Mouse (Mus musculus) testis, adult 2 months (tissue): ENCODE measurements at regions not wholly inside any gene's neighbourhood (a gene's known extent, or its start where the extent isn't known, plus 50 kb on each side); places are given as distances from the start of the nearest gene placed in this dataset.

Source experiments
- H3K27ac ChIP-seq: fragments of 200-500 bp; 2 replicates; pipeline ENCODE4 v1.5.1; 2012; ENCODE audit warnings: low read depth, low read length; ENCODE audit not compliant: control insufficient read depth, insufficient read depth
- H3K27me3 ChIP-seq: fragments of 200-500 bp; 2 replicates; pipeline ENCODE4 v1.6.1; 2012; ENCODE audit warnings: mild to moderate bottlenecking, low read length, moderate library complexity; ENCODE audit not compliant: control insufficient read depth, insufficient read depth
- H3K36me3 ChIP-seq: fragments of 200-500 bp; 2 replicates; pipeline ENCODE4 v1.6.1; 2012; ENCODE audit warnings: mild to moderate bottlenecking, low read length; ENCODE audit not compliant: control insufficient read depth, insufficient read depth
- H3K4me1 ChIP-seq: fragments of 200-500 bp; 2 replicates; pipeline ENCODE4 v1.6.1; 2012; ENCODE audit warnings: low read length; ENCODE audit not compliant: control insufficient read depth, insufficient read depth
- H3K4me3 ChIP-seq: fragments of 200-500 bp; 2 replicates; pipeline ENCODE4 v1.5.1; 2012; ENCODE audit warnings: low read depth, mild to moderate bottlenecking, low read length, moderate library complexity, mixed read lengths; ENCODE audit not compliant: control insufficient read depth
- CTCF ChIP-seq: fragments of 200-500 bp; IDR thresholded peaks from 2 replicates; pipeline ENCODE4 v1.5.1; 2012; ENCODE audit warnings: low read depth, mild to moderate bottlenecking, inconsistent platforms, low read length, moderate library complexity; ENCODE audit not compliant: control insufficient read depth, insufficient read depth, insufficient replicate concordance
- POLR2A ChIP-seq: fragments of 200-500 bp; IDR thresholded peaks from 2 replicates; pipeline ENCODE4 v1.6.1; 2012; ENCODE audit warnings: low read depth, mild to moderate bottlenecking, inconsistent platforms, low read length, moderate library complexity; ENCODE audit not compliant: control insufficient read depth

GRCm38 (mm10) chr10:96427407-96427806, 189.4 kb upstream of the Btg1 start:
- no peak overlapping the region for H3K27ac ChIP-seq
- H3K4me3 ChIP-seq: no peak overlapping the region
- no peaks in the 10 kb centered on the region for H3K4me1 ChIP-seq
- TF ChIP-seq CTCF: no peak
- no peak for TF ChIP-seq POLR2A
- H3K27me3 ChIP-seq: no peaks in the 10 kb centered on the region
- no peaks in the 10 kb centered on the region for H3K36me3 ChIP-seq

- Histone ChIP-seq H3K4me1 (no peaks in the 10 kb centered on the region), H3K36me3 (no peaks in the 10 kb centered on the region), H3K27me3 (no peaks in the 10 kb centered on the region), H3K27ac (no peak overlapping the region), H3K4me3 (no peak overlapping the region)
- TF ChIP-seq POLR2A (no peak), CTCF (no peak)
These were observed 186.7 kb upstream of the Btg1 start for GRCm38 (mm10) chr10:96430142-96430541.

- no peaks in the 10 kb centered on the region for H3K27me3 ChIP-seq
- no peaks in the 10 kb centered on the region for H3K36me3 ChIP-seq
- no peaks in the 10 kb centered on the region for H3K4me1 ChIP-seq
- no peak overlapping the region for H3K27ac ChIP-seq
- H3K4me3 ChIP-seq: no peak overlapping the region
- no peak for TF ChIP-seq CTCF
- TF ChIP-seq POLR2A: no peak
These were observed 181.7 kb upstream of the Btg1 start for GRCm38 (mm10) chr10:96435109-96435508.

- Histone ChIP-seq H3K4me3 (no peak overlapping the region), H3K27me3 (no peaks in the 10 kb centered on the region), H3K27ac (no peak overlapping the region), H3K36me3 (no peaks in the 10 kb centered on the region), H3K4me1 (no peaks in the 10 kb centered on the region)
- TF ChIP-seq CTCF (no peak), POLR2A (no peak)
These were observed 178.3 kb upstream of the Btg1 start for GRCm38 (mm10) chr10:96438398-96439103.

- Histone ChIP-seq H3K4me3 (no peak overlapping the region), H3K4me1 (no peaks in the 10 kb centered on the region), H3K36me3 (no peaks in the 10 kb centered on the region), H3K27ac (no peak overlapping the region), H3K27me3 (no peaks in the 10 kb centered on the region)
- TF ChIP-seq CTCF (no peak), POLR2A (no peak)
These were observed 174.6 kb upstream of the Btg1 start for GRCm38 (mm10) chr10:96442165-96442564.

- H3K4me1 ChIP-seq: no peaks in the 10 kb centered on the region
- no peak overlapping the region for H3K4me3 ChIP-seq
- no peak for TF ChIP-seq POLR2A
- no peak for TF ChIP-seq CTCF
- no peak overlapping the region for H3K27ac ChIP-seq
- H3K36me3 ChIP-seq: no peaks in the 10 kb centered on the region
- no peaks in the 10 kb centered on the region for H3K27me3 ChIP-seq
These were observed 166.5 kb upstream of the Btg1 start for GRCm38 (mm10) chr10:96450266-96450665.

GRCm38 (mm10) chr10:96454857-96455256, 161.9 kb upstream of the Btg1 start:
- Histone ChIP-seq H3K4me1 (no peaks in the 10 kb centered on the region), H3K27ac (no peak overlapping the region), H3K4me3 (no peak overlapping the region), H3K36me3 (no peaks in the 10 kb centered on the region), H3K27me3 (no peaks in the 10 kb centered on the region)
- TF ChIP-seq CTCF (no peak), POLR2A (no peak)
